Mouse (Mus musculus): ENCODE data around the gene S100a7a. TPM values are rescaled to one million over a fixed set of nuclear protein-coding genes. Genes with fewer than 3 reads are reported as not detected.

S100a7a gene
- polyA plus RNA-seq, 1 experiment from 2014 or later: 0.14 TPM

- H3K4me1 ChIP-seq: no peaks in the 10 kb centered on the region
These were observed 21.8 kb upstream of the S100a7a start for GRCm38 (mm10) chr3:90631984-90632383.

GRCm38 (mm10) chr3:90638511-90639275 lies 15.1 kb upstream of the S100a7a start:
- Histone ChIP-seq H3K9ac (replicated peaks) (no peak overlapping the region), H3K4me3 (no peak overlapping the region), H3K4me2 (replicated peaks) (no peak overlapping the region), H3K27ac (replicated peaks) (no peak overlapping the region), H3K4me1 (no peaks in the 10 kb centered on the region), H3K27me3 (no peaks in the 10 kb centered on the region), H3K36me3 (no peaks in the 10 kb centered on the region), H3K9me3 (no peaks in the 10 kb centered on the region)
- ATAC-seq (ENCODE audit: low FRiP score, low read depth): no peak
- 80% methylated on average over 1 of the region's 1 CpGs for WGBS

More at GRCm38 (mm10) chr3:90631984-90632383, 21.8 kb upstream of the S100a7a start:
- ATAC-seq (ENCODE audit: low FRiP score, low read depth): no peak
- no peaks in the 10 kb centered on the region for H3K27me3 ChIP-seq
- 84% methylated on average over 2 of the region's 2 CpGs for WGBS
- no peak overlapping the region for H3K9ac ChIP-seq (replicated peaks)
- H3K36me3 ChIP-seq: no peaks in the 10 kb centered on the region
- no peak overlapping the region for H3K4me2 ChIP-seq (replicated peaks)
- H3K9me3 ChIP-seq: no peaks in the 10 kb centered on the region
- no peak overlapping the region for H3K27ac ChIP-seq (replicated peaks)
- H3K4me3 ChIP-seq: no peak overlapping the region

GRCm38 (mm10) chr3:90639511-90640154 lies 14.2 kb upstream of the S100a7a start:
- Histone ChIP-seq H3K4me2 (replicated peaks) (no peak overlapping the region), H3K9ac (replicated peaks) (no peak overlapping the region), H3K27me3 (no peaks in the 10 kb centered on the region), H3K27ac (replicated peaks) (no peak overlapping the region), H3K9me3 (no peaks in the 10 kb centered on the region), H3K4me3 (no peak overlapping the region), H3K4me1 (no peaks in the 10 kb centered on the region), H3K36me3 (no peaks in the 10 kb centered on the region)
- no peak for ATAC-seq (ENCODE audit: low FRiP score, low read depth)
- WGBS: 57% methylated on average over 7 of the region's 7 CpGs

- no peaks in the 10 kb centered on the region for H3K36me3 ChIP-seq
- H3K27ac ChIP-seq (replicated peaks): no peak overlapping the region
- no peak overlapping the region for H3K9ac ChIP-seq (replicated peaks)
- no peak for ATAC-seq (ENCODE audit: low FRiP score, low read depth)
- no peak overlapping the region for H3K4me2 ChIP-seq (replicated peaks)
- no peaks in the 10 kb centered on the region for H3K4me1 ChIP-seq
- H3K9me3 ChIP-seq: no peaks in the 10 kb centered on the region
- no peaks in the 10 kb centered on the region for H3K27me3 ChIP-seq
- no peak overlapping the region for H3K4me3 ChIP-seq
- WGBS: 86% methylated on average over 7 of the region's 7 CpGs
These were observed 12.8 kb upstream of the S100a7a start for GRCm38 (mm10) chr3:90640981-90641380.

- no peaks in the 10 kb centered on the region for H3K27me3 ChIP-seq
- no peak overlapping the region for H3K4me3 ChIP-seq
- no peak overlapping the region for H3K4me2 ChIP-seq (replicated peaks)
- H3K4me1 ChIP-seq: no peaks in the 10 kb centered on the region
- H3K27ac ChIP-seq (replicated peaks): no peak overlapping the region
- no peaks in the 10 kb centered on the region for H3K9me3 ChIP-seq
- 49% methylated on average over 3 of the region's 3 CpGs for WGBS
- H3K9ac ChIP-seq (replicated peaks): no peak overlapping the region
- no peaks in the 10 kb centered on the region for H3K36me3 ChIP-seq
- ATAC-seq (ENCODE audit: low FRiP score, low read depth): no peak
These were observed 9.6 kb upstream of the S100a7a start for GRCm38 (mm10) chr3:90644220-90644619.

GRCm38 (mm10) chr3:90647291-90647690 lies 6.5 kb upstream of the S100a7a start:
- no peak overlapping the region for H3K4me3 ChIP-seq
- no peaks in the 10 kb centered on the region for H3K4me1 ChIP-seq
- H3K27ac ChIP-seq (replicated peaks): no peak overlapping the region
- ATAC-seq (ENCODE audit: low FRiP score, low read depth): no peak
- 70% methylated on average over 1 of the region's 1 CpGs for WGBS
- no peaks in the 10 kb centered on the region for H3K36me3 ChIP-seq
- no peaks in the 10 kb centered on the region for H3K9me3 ChIP-seq
- H3K27me3 ChIP-seq: no peaks in the 10 kb centered on the region
- H3K4me2 ChIP-seq (replicated peaks): no peak overlapping the region
- no peak overlapping the region for H3K9ac ChIP-seq (replicated peaks)

GRCm38 (mm10) chr3:90648981-90649380 lies 4.8 kb upstream of the S100a7a start:
- no peaks in the 10 kb centered on the region; the same call in 1 of the 2 replicates for H3K27me3 ChIP-seq
- no peak overlapping the region for H3K9ac ChIP-seq (replicated peaks)
- H3K4me1 ChIP-seq: no peaks in the 10 kb centered on the region
- no peak overlapping the region for H3K4me3 ChIP-seq
- no peak overlapping the region for H3K27ac ChIP-seq (replicated peaks)
- H3K36me3 ChIP-seq: no peaks in the 10 kb centered on the region
- no peak overlapping the region for H3K4me2 ChIP-seq (replicated peaks)
- H3K9me3 ChIP-seq: no peaks in the 10 kb centered on the region
- ATAC-seq (ENCODE audit: low FRiP score, low read depth): no peak

GRCm38 (mm10) chr3:90649832-90650231 lies 4.0 kb upstream of the S100a7a start:
- Histone ChIP-seq H3K4me3 (no peak overlapping the region), H3K4me1 (no peaks in the 10 kb centered on the region), H3K27ac (replicated peaks) (no peak overlapping the region), H3K36me3 (no peaks in the 10 kb centered on the region), H3K9me3 (no peaks in the 10 kb centered on the region), H3K27me3 (no peaks in the 10 kb centered on the region; the same call in 1 of the 2 replicates), H3K9ac (replicated peaks) (no peak overlapping the region), H3K4me2 (replicated peaks) (no peak overlapping the region)
- WGBS: 92% methylated on average over 2 of the region's 2 CpGs
- no peak for ATAC-seq (ENCODE audit: low FRiP score, low read depth)

- H3K36me3 ChIP-seq: no peaks in the 10 kb centered on the region
- H3K4me3 ChIP-seq: no peak overlapping the region
- no peaks in the 10 kb centered on the region for H3K9me3 ChIP-seq
- H3K4me1 ChIP-seq: no peaks in the 10 kb centered on the region
- H3K9ac ChIP-seq (replicated peaks): no peak overlapping the region
- ATAC-seq (ENCODE audit: low FRiP score, low read depth): peak; percentile 84
- H3K27me3 ChIP-seq: no peaks in the 10 kb centered on the region; the same call in 1 of the 2 replicates
- WGBS: 36% methylated on average over 5 of the region's 5 CpGs
- no peak overlapping the region for H3K27ac ChIP-seq (replicated peaks)
- no peak overlapping the region for H3K4me2 ChIP-seq (replicated peaks)
These were observed 824 bp upstream of the S100a7a start for GRCm38 (mm10) chr3:90652878-90653508.

GRCm38 (mm10) chr3:90657405-90657804 lies 3.6 kb downstream of the S100a7a start:
- no peaks in the 10 kb centered on the region for H3K9me3 ChIP-seq
- no peaks in the 10 kb centered on the region for H3K4me1 ChIP-seq
- 69% methylated on average over 4 of the region's 4 CpGs for WGBS
- H3K27ac ChIP-seq (replicated peaks): no peak overlapping the region
- no peak overlapping the region for H3K4me3 ChIP-seq
- H3K27me3 ChIP-seq: no peaks in the 10 kb centered on the region; the same call in 1 of the 2 replicates
- ATAC-seq (ENCODE audit: low FRiP score, low read depth): no peak
- no peak overlapping the region for H3K4me2 ChIP-seq (replicated peaks)
- H3K9ac ChIP-seq (replicated peaks): no peak overlapping the region
- no peaks in the 10 kb centered on the region for H3K36me3 ChIP-seq

GRCm38 (mm10) chr3:90659364-90660044 lies 5.7 kb downstream of the S100a7a start:
- no peak overlapping the region for H3K4me3 ChIP-seq
- H3K36me3 ChIP-seq: no peaks in the 10 kb centered on the region
- no peak for ATAC-seq (ENCODE audit: low FRiP score, low read depth)
- H3K9ac ChIP-seq (replicated peaks): no peak overlapping the region
- no peaks in the 10 kb centered on the region for H3K27me3 ChIP-seq
- no peak overlapping the region for H3K4me2 ChIP-seq (replicated peaks)
- no peak overlapping the region for H3K27ac ChIP-seq (replicated peaks)
- H3K4me1 ChIP-seq: no peaks in the 10 kb centered on the region
- no peaks in the 10 kb centered on the region for H3K9me3 ChIP-seq

- H3K27ac ChIP-seq (replicated peaks): no peak overlapping the region
- WGBS: 79% methylated on average over 2 of the region's 2 CpGs
These were observed 10.4 kb downstream of the S100a7a start for GRCm38 (mm10) chr3:90664219-90664618.

More at GRCm38 (mm10) chr3:90664219-90664618, 10.4 kb downstream of the S100a7a start:
- H3K4me1 ChIP-seq: no peaks in the 10 kb centered on the region
- H3K9me3 ChIP-seq: no peaks in the 10 kb centered on the region
- no peaks in the 10 kb centered on the region for H3K27me3 ChIP-seq
- H3K4me3 ChIP-seq: no peak overlapping the region
- H3K36me3 ChIP-seq: no peaks in the 10 kb centered on the region
- no peak overlapping the region for H3K9ac ChIP-seq (replicated peaks)
- no peak for ATAC-seq (ENCODE audit: low FRiP score, low read depth)
- no peak overlapping the region for H3K4me2 ChIP-seq (replicated peaks)

All from midbrain, embryonic 12.5 days (tissue).